Mouse (Mus musculus) CH12.LX (cell line): ENCODE measurements around the gene Prr5l.

ENCODE experiments used
- CTCF ChIP-seq, 2 experiments: IDR thresholded peaks in 1 of 2; conservative IDR thresholded peaks in 1 of 2; 2 replicates each; pipeline ENCODE4 v1.5.1; 2011 to 2012; ENCODE audit warnings: low read depth in 2 of 2, low read length in 2 of 2, improper control_type of control experiment in 1 of 2, inconsistent platforms in 1 of 2, mild to moderate bottlenecking in 1 of 2, moderate library complexity in 1 of 2
- E2F4 ChIP-seq: IDR thresholded peaks from 2 replicates; pipeline ENCODE4 v1.6.1; 2011; ENCODE audit warnings: low read depth, low read length, improper control_type of control experiment; ENCODE audit not compliant: insufficient replicate concordance
- JUND ChIP-seq: conservative IDR thresholded peaks from 2 replicates; pipeline ENCODE4 v1.6.1; 2011; ENCODE audit warnings: low read depth, low read length, improper control_type of control experiment
- MAZ ChIP-seq: IDR thresholded peaks from 2 replicates; pipeline ENCODE4 v1.6.1; 2012; ENCODE audit warnings: low read depth, mild to moderate bottlenecking, inconsistent platforms, low read length, improper control_type of control experiment, moderate library complexity
- POLR2A ChIP-seq: IDR thresholded peaks from 2 replicates; pipeline ENCODE4 v1.6.1; 2011; ENCODE audit warnings: low read depth, mild to moderate bottlenecking, improper control_type of control experiment, low read length
- UBTF ChIP-seq: IDR thresholded peaks from 2 replicates; pipeline ENCODE4 v1.6.1; 2012; ENCODE audit warnings: low read depth, mild to moderate bottlenecking, inconsistent platforms, low read length, improper control_type of control experiment, moderate library complexity
- USF1 ChIP-seq: IDR thresholded peaks from 2 replicates; pipeline ENCODE4 v1.6.1; 2014; ENCODE audit warnings: low read depth, mild to moderate bottlenecking, inconsistent platforms, low read length, improper control_type of control experiment
- USF2 ChIP-seq: conservative IDR thresholded peaks from 2 replicates; pipeline ENCODE4 v1.6.1; 2011; ENCODE audit warnings: low read depth, low read length, improper control_type of control experiment

- TF ChIP-seq CTCF (conservative IDR thresholded peaks at IDR 0.05 in 1 of 2, IDR thresholded peaks at IDR 0.05 in 1 of 2; ENCODE audit: low read depth in 2 of 2, low read length in 2 of 2) (no peak), USF2 (no peak), MAZ (no peak), POLR2A (no peak), USF1 (no peak), E2F4 (no peak), UBTF (no peak), JUND (no peak)
Measured at GRCm38 (mm10) chr2:101690252-101690827, 192.5 kb downstream of the Prr5l start.
